Mouse (Mus musculus): ENCODE measurements at regions not wholly inside any gene's neighbourhood (a gene's known extent, or its start where the extent isn't known, plus 50 kb on each side); places are given as distances from the start of the nearest gene placed in this dataset.

DNA sequence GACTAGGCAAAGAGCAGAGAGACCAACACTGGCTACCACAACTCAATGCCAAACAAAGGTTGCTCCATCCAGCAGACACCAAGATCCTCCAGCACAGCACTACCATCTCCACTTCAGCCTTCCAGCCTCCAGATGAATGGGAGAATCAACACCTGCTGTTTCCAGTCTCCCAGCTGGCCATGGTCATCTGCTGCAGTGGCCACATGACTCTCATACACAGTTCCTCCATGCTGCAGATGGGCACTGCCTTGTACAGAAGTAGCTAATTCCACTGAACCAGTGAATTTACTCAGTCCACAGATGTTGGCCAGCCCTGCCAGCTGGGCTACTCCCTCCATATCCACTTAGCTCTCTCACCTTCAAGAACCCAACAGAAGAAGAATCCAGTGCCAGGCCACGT, 63.0 kb upstream of the Vstm5 start:
- ChIA-PET POLR2A (no interaction called here), CTCF (no interaction called here)
- no peaks in the 10 kb centered on the region for H3K27me3 ChIP-seq
- ATAC-seq, result no peak
- in situ Hi-C loops (cut with MboI; ENCODE audit: low pct_unique_long_range_greater_than_20kb), result no loop called here
- DNase-seq (ENCODE audit: low read depth, low spot score), result no peak
- TF ChIP-seq CTCF (IDR thresholded peaks at IDR 0.05), result no peak

- in situ Hi-C loops (cut with MboI; ENCODE audit: low pct_unique_long_range_greater_than_20kb), result no loop called here
- ChIA-PET CTCF (no interaction called here), POLR2A (no interaction called here)
- no peak for DNase-seq (ENCODE audit: low read depth, low spot score)
- H3K27me3 ChIP-seq, result no peaks in the 10 kb centered on the region
- ATAC-seq, result no peak
- TF ChIP-seq CTCF (IDR thresholded peaks at IDR 0.05), result no peak
Observed at GRCm38 (mm10) chr9:15175412-15175811, 63.4 kb upstream of the Vstm5 start.

- DNase-seq (ENCODE audit: low read depth, low spot score), result no peak
- TF ChIP-seq CTCF (IDR thresholded peaks at IDR 0.05), result no peak
- H3K27me3 ChIP-seq, result no peaks in the 10 kb centered on the region
- ChIA-PET CTCF (interaction anchor here (1.2 kb wide), 1 partner anchor 133 kb away, joined by 3 read pairs; no protein-coding TSS in a partner anchor), POLR2A (no interaction called here)
- in situ Hi-C loops (cut with MboI; ENCODE audit: low pct_unique_long_range_greater_than_20kb), result no loop called here
- ATAC-seq, result no peak
Observed at GRCm38 (mm10) chr9:15170911-15171310, 59.0 kb upstream of the Hephl1 start.

DNA sequence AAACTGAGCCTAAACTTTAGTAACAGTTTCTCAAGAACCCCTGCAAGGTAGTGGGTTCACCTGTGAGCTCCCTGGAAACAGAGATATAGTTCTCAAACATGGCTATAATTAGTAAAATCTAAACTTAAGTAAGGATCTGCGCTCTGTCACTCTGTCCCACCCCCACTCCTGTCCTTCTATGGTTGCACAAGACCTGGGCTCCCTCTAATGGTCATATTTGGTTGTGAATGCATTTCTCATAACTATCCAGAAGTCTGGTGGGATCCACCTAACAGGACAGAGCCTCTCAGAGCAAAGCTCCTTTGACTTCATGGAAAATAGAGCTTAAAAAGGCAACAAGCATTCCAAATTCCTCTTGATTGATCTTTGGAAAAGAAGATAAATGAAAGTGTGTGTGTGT, 57.8 kb upstream of the Hephl1 start:
- peak; percentile 67 for TF ChIP-seq CTCF (IDR thresholded peaks at IDR 0.05)
- ATAC-seq (no peak), DNase-seq (ENCODE audit: low read depth, low spot score) (no peak)
- in situ Hi-C loops (cut with MboI; ENCODE audit: low pct_unique_long_range_greater_than_20kb), result no loop called here
- ChIA-PET POLR2A (no interaction called here), CTCF (interaction anchor here (1.2 kb wide), 1 partner anchor 132 kb away, joined by 3 read pairs; no protein-coding TSS in a partner anchor)
- no peaks in the 10 kb centered on the region for H3K27me3 ChIP-seq

- H3K27me3 ChIP-seq, result no peaks in the 10 kb centered on the region
- ATAC-seq (no peak), DNase-seq (ENCODE audit: low read depth, low spot score) (no peak)
- no peak for TF ChIP-seq CTCF (IDR thresholded peaks at IDR 0.05)
- ChIA-PET POLR2A (no interaction called here), CTCF (no interaction called here)
- in situ Hi-C loops (cut with MboI; ENCODE audit: low pct_unique_long_range_greater_than_20kb), result no loop called here
Observed at GRCm38 (mm10) chr9:15168961-15169360, 57.1 kb upstream of the Hephl1 start.

GRCm38 (mm10) chr9:15166896-15167295, 55.0 kb upstream of the Hephl1 start:
- ATAC-seq (no peak), DNase-seq (ENCODE audit: low read depth, low spot score) (no peak)
- TF ChIP-seq CTCF (IDR thresholded peaks at IDR 0.05), result no peak
- peaks cover 6% of the 10 kb centered on the region for H3K27me3 ChIP-seq
- ChIA-PET CTCF (no interaction called here), POLR2A (no interaction called here)
- in situ Hi-C loops (cut with MboI; ENCODE audit: low pct_unique_long_range_greater_than_20kb), result no loop called here

GRCm38 (mm10) chr9:15166476-15166875, 54.6 kb upstream of the Hephl1 start:
- ATAC-seq (no peak), DNase-seq (ENCODE audit: low read depth, low spot score) (no peak)
- no peak for TF ChIP-seq CTCF (IDR thresholded peaks at IDR 0.05)
- in situ Hi-C loops (cut with MboI; ENCODE audit: low pct_unique_long_range_greater_than_20kb), result no loop called here
- H3K27me3 ChIP-seq, result peaks cover 6% of the 10 kb centered on the region
- POLR2A ChIA-PET, result no interaction called here
- CTCF ChIA-PET, result no interaction called here
